Mouse (Mus musculus): ENCODE measurements around the gene Cpped1.

DNA sequence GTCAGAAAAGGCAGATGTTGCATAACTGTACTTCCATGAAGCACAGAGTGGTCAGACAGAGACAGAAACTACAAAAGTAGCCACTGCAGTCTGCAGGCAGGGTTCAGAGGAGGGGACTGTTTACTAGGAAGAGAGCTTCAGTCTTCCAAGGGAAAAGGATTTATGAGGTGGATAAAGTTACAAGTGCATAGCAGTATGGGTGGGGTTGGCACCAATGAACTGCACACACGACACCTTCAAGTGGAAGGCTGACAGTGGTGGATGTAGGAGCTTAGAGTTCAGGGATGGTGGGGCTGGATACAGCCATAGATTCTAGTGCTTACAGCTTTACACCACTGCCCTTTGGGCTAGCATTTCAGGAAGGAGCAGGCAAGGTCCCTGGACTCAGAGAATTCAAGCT lies 75.8 kb downstream of the Cpped1 start:
- TF ChIP-seq CTCF (IDR thresholded peaks at IDR 0.05; ENCODE audit: control insufficient read depth, insufficient read depth, insufficient read length) (no peak), MYOD1 (IDR thresholded peaks at IDR 0.05; ENCODE audit: control insufficient read depth, insufficient read length, low read depth) (no peak), MAX (IDR thresholded peaks at IDR 0.05) (no peak)
